Mouse (Mus musculus) embryo, embryonic 11.5 days (tissue): ENCODE results near the gene Ceacam1.

Source experiments
- DNase-seq: peaks from one replicate; pipeline ENCODE4 v3.0.0-alpha.2; 2012; ENCODE audit warnings: low read depth, low spot score

The Ceacam1 gene

GRCm38 (mm10) chr7:25411861-25412260 lies 65.5 kb downstream of the Ceacam1 start:
- DNase-seq = no peak
